Mouse (Mus musculus): ENCODE measurements around the gene Madd. TPM values are rescaled to one million over a fixed set of nuclear protein-coding genes. Genes with fewer than 3 reads are reported as not detected.
A peak's percentile ranks its signal among the peaks of the same experiment; 100 is the strongest.

Madd gene
- total and polyA plus RNA-seq, 2 experiments from 2014 or later: 2.4 to 4.3 TPM

- Histone ChIP-seq H3K4me1 (ENCODE audit: control insufficient read depth, insufficient read depth) (peaks cover 20% of the 10 kb centered on the region; the same call in 1 of the 2 replicates), H3K4me2 (ENCODE audit: low read depth, low read length) (peak overlapping the region; percentile 79), H3K9ac (replicated peaks; ENCODE audit: low read depth, low read length) (peak overlapping the region; percentile 88), H3K27me3 (ENCODE audit: control insufficient read depth, insufficient read depth, low read length) (no peaks in the 10 kb centered on the region), H3K4me3 (ENCODE audit: low read depth, low read length) (peak overlapping the region; percentile 65), H3K36me3 (replicated peaks; ENCODE audit: control insufficient read depth, insufficient read depth, low read length) (peaks cover 41% of the 10 kb centered on the region), H3K9me3 (replicated peaks; ENCODE audit: control insufficient read depth, low read length) (no peaks in the 10 kb centered on the region), H3K27ac (ENCODE audit: low read depth) (peak overlapping the region; percentile 98)
- ATAC-seq (ENCODE audit: insufficient read depth, low read depth) (no peak), DNase-seq (ENCODE audit: low spot score) (no peak)
- 55% methylated on average over 19 of the region's 19 CpGs for WGBS
- TF ChIP-seq EP300 (IDR thresholded peaks at IDR 0.05; ENCODE audit: low read depth) (no peak), CTCF (IDR thresholded peaks at IDR 0.05; ENCODE audit: low read depth) (no peak)
Measured at GRCm38 (mm10) chr2:91119061-91119460, 64.6 kb downstream of the Madd start.

GRCm38 (mm10) chr2:91118647-91119046 lies 65.0 kb downstream of the Madd start:
- H3K27me3 ChIP-seq (ENCODE audit: control insufficient read depth, insufficient read depth, low read length): no peaks in the 10 kb centered on the region
- WGBS: 25% methylated on average over 1 of the region's 1 CpGs
- peak overlapping the region; percentile 79 for H3K4me2 ChIP-seq (ENCODE audit: low read depth, low read length)
- H3K4me3 ChIP-seq (ENCODE audit: low read depth, low read length): peak overlapping the region; percentile 65
- peaks cover 37% of the 10 kb centered on the region for H3K36me3 ChIP-seq (replicated peaks; ENCODE audit: control insufficient read depth, insufficient read depth, low read length)
- H3K4me1 ChIP-seq (ENCODE audit: control insufficient read depth, insufficient read depth): peaks cover 20% of the 10 kb centered on the region; the same call in 1 of the 2 replicates
- peak; percentile 77 for ATAC-seq (ENCODE audit: insufficient read depth, low read depth)
- H3K27ac ChIP-seq (ENCODE audit: low read depth): peak overlapping the region; percentile 98
- H3K9ac ChIP-seq (replicated peaks; ENCODE audit: low read depth, low read length): peak overlapping the region; percentile 88
- DNase-seq (ENCODE audit: low spot score): peak; percentile 92
- TF ChIP-seq CTCF (IDR thresholded peaks at IDR 0.05; ENCODE audit: low read depth): no peak
- TF ChIP-seq EP300 (IDR thresholded peaks at IDR 0.05; ENCODE audit: low read depth): no peak; the same call in 1 of the 2 replicates
- no peaks in the 10 kb centered on the region for H3K9me3 ChIP-seq (replicated peaks; ENCODE audit: control insufficient read depth, low read length)

DNA sequence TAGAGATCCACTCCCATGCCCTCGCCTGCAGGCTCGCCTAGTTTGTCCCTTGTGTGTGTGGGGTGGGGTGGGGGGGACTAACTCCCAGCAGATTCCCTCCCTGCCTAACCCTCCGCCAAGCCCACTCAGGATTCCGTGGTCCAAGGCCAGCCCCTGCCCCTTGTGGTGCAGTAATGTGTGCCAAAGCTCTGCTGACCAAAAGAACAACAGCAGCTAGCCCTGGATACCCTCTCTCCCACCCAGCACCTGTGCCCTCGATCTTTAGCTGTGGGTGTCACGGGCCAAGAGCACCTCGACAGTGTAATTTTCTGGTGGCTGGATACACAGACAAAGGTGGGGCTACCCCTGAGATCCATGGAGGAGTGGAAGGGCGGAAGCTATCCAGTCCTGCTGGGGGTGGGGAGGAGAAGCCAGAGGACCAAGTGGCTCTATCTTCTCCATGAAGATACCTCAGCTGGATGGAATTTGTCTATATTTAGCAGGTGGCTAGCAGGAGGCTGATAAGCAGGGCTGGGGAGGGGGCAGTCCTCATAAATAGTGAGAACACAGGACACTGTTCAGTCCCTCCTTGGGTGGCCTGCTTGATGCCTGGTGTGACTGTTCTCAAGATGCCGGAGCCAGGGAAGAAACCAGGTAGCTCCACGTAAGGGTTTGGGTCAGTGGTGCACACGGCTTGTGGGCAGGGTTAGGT lies 65.9 kb downstream of the Madd start, which contains the start of gene Mybpc3:
Gene Mybpc3 (plus strand): TSS at position 560 of the 691 bp plus-strand sequence.
- ATAC-seq (ENCODE audit: insufficient read depth, low read depth) (peak; percentile 74), DNase-seq (ENCODE audit: low spot score) (peak; percentile 89)
- Histone ChIP-seq H3K4me3 (ENCODE audit: low read depth, low read length) (peak within 1 kb of the TSS; percentile 65), H3K27me3 (ENCODE audit: control insufficient read depth, insufficient read depth, low read length) (no peaks in the 10 kb centered on the region), H3K36me3 (replicated peaks; ENCODE audit: control insufficient read depth, insufficient read depth, low read length) (peaks cover 28% of the 10 kb centered on the region), H3K9me3 (replicated peaks; ENCODE audit: control insufficient read depth, low read length) (no peaks in the 10 kb centered on the region), H3K27ac (ENCODE audit: low read depth) (peak within 1 kb of the TSS; percentile 98), H3K4me1 (ENCODE audit: control insufficient read depth, insufficient read depth) (peaks cover 17% of the 10 kb centered on the region; the same call in 1 of the 2 replicates), H3K4me2 (ENCODE audit: low read depth, low read length) (peak within 1 kb of the TSS; percentile 79), H3K9ac (replicated peaks; ENCODE audit: low read depth, low read length) (peak within 1 kb of the TSS; percentile 88)
- WGBS: 29% methylated on average over 11 of the region's 11 CpGs
- TF ChIP-seq EP300 (IDR thresholded peaks at IDR 0.05; ENCODE audit: low read depth): peak; percentile 91
- no peak for TF ChIP-seq CTCF (IDR thresholded peaks at IDR 0.05; ENCODE audit: low read depth)

DNA sequence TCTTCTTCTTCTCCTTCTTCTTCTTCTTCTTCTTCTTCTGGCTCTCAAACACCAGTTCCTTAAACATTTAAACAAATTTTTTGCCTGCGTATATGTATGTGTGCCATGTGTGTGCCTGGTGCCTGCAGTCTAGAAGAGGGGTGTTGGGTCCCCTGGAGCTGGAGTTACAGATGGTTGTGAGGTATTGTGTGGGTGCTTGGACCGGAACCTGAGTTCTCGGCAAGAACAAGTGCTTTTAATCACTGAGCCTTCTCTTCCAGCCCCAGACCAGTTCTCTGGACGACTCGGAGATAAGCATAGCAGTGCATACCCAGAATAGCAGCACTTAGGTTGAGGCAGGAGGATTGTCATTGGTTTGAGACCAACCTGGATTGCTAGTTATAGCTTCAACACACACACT lies 66.8 kb downstream of the Madd start:
- H3K4me2 ChIP-seq (ENCODE audit: low read depth, low read length): peak overlapping the region; percentile 79
- WGBS: 27% methylated on average over 5 of the region's 5 CpGs
- no peak for DNase-seq (ENCODE audit: low spot score)
- H3K4me3 ChIP-seq (ENCODE audit: low read depth, low read length): no peak overlapping the region
- peaks cover 19% of the 10 kb centered on the region for H3K36me3 ChIP-seq (replicated peaks; ENCODE audit: control insufficient read depth, insufficient read depth, low read length)
- ATAC-seq (ENCODE audit: insufficient read depth, low read depth): no peak
- H3K9me3 ChIP-seq (replicated peaks; ENCODE audit: control insufficient read depth, low read length): no peaks in the 10 kb centered on the region
- H3K4me1 ChIP-seq (ENCODE audit: control insufficient read depth, insufficient read depth): peaks cover 16% of the 10 kb centered on the region; the same call in 1 of the 2 replicates
- no peak for TF ChIP-seq CTCF (IDR thresholded peaks at IDR 0.05; ENCODE audit: low read depth)
- TF ChIP-seq EP300 (IDR thresholded peaks at IDR 0.05; ENCODE audit: low read depth): no peak
- no peak overlapping the region for H3K9ac ChIP-seq (replicated peaks; ENCODE audit: low read depth, low read length)
- no peaks in the 10 kb centered on the region for H3K27me3 ChIP-seq (ENCODE audit: control insufficient read depth, insufficient read depth, low read length)
- H3K27ac ChIP-seq (ENCODE audit: low read depth): peak overlapping the region; percentile 98

GRCm38 (mm10) chr2:91115578-91115970 lies 68.1 kb downstream of the Madd start:
- WGBS: 27% methylated on average over 12 of the region's 12 CpGs
- H3K4me2 ChIP-seq (ENCODE audit: low read depth, low read length): peak overlapping the region; percentile 80
- peak overlapping the region; percentile 44 for H3K4me3 ChIP-seq (ENCODE audit: low read depth, low read length)
- peak overlapping the region; percentile 52; the same call in 1 of the 2 replicates for H3K9ac ChIP-seq (replicated peaks; ENCODE audit: low read depth, low read length)
- ATAC-seq (ENCODE audit: insufficient read depth, low read depth) (no peak), DNase-seq (ENCODE audit: low spot score) (no peak)
- H3K9me3 ChIP-seq (replicated peaks; ENCODE audit: control insufficient read depth, low read length): no peaks in the 10 kb centered on the region
- H3K36me3 ChIP-seq (replicated peaks; ENCODE audit: control insufficient read depth, insufficient read depth, low read length): 0 out of 2 replicates have a peak, but pooled peaks cover 6% of the 10 kb centered on the region
- H3K27ac ChIP-seq (ENCODE audit: low read depth): peak overlapping the region; percentile 33
- H3K27me3 ChIP-seq (ENCODE audit: control insufficient read depth, insufficient read depth, low read length): no peaks in the 10 kb centered on the region
- TF ChIP-seq EP300 (IDR thresholded peaks at IDR 0.05; ENCODE audit: low read depth) (no peak), CTCF (IDR thresholded peaks at IDR 0.05; ENCODE audit: low read depth) (no peak)
- H3K4me1 ChIP-seq (ENCODE audit: control insufficient read depth, insufficient read depth): peaks cover 11% of the 10 kb centered on the region; the same call in 1 of the 2 replicates

All from heart, postnatal 0 days (tissue).